Mouse (Mus musculus): ENCODE measurements around the gene Wfdc12. TPM values are rescaled to one million over a fixed set of nuclear protein-coding genes. Genes with fewer than 3 reads are reported as not detected.

The Wfdc12 gene
- polyA plus RNA-seq (2014; fragmentation: Nextera tagmentation; extraction: Ambion mirVana) = not detected in 2 replicates

GRCm38 (mm10) chr2:164190576-164190975, at the start of gene Wfdc12:
Gene Wfdc12 (minus strand): TSS chr2:164190608.
- no peak for ATAC-seq (replicated peaks; ENCODE audit: insufficient number of reproducible peaks, low FRiP score, low TSS enrichment)
- Histone ChIP-seq H3K27me3 (ENCODE audit: control insufficient read depth, insufficient read depth, low read length) (no peaks in the 10 kb centered on the region; the same call in 1 of the 2 replicates), H3K9me3 (replicated peaks; ENCODE audit: control insufficient read depth, low read length) (no peaks in the 10 kb centered on the region), H3K4me2 (no peak within 1 kb of the TSS), H3K9ac (ENCODE audit: low read depth, low read length) (no peak within 1 kb of the TSS), H3K4me3 (ENCODE audit: low read depth, low read length) (no peak within 1 kb of the TSS), H3K27ac (ENCODE audit: low read depth, low read length) (no peak within 1 kb of the TSS), H3K4me1 (ENCODE audit: control insufficient read depth, insufficient read depth, low read length) (no peaks in the 10 kb centered on the region), H3K36me3 (ENCODE audit: control insufficient read depth, insufficient read depth, low read length) (no peaks in the 10 kb centered on the region)
- 77% methylated on average over 6 of the region's 6 CpGs for WGBS (ENCODE audit: insufficient replicate concordance)

- no peak for ATAC-seq (replicated peaks; ENCODE audit: insufficient number of reproducible peaks, low FRiP score, low TSS enrichment)
- Histone ChIP-seq H3K27ac (ENCODE audit: low read depth, low read length) (no peak within 1 kb of the TSS), H3K4me1 (ENCODE audit: control insufficient read depth, insufficient read depth, low read length) (no peaks in the 10 kb centered on the region), H3K9ac (ENCODE audit: low read depth, low read length) (no peak within 1 kb of the TSS), H3K4me3 (ENCODE audit: low read depth, low read length) (no peak within 1 kb of the TSS), H3K4me2 (no peak within 1 kb of the TSS), H3K36me3 (ENCODE audit: control insufficient read depth, insufficient read depth, low read length) (no peaks in the 10 kb centered on the region), H3K27me3 (ENCODE audit: control insufficient read depth, insufficient read depth, low read length) (no peaks in the 10 kb centered on the region), H3K9me3 (replicated peaks; ENCODE audit: control insufficient read depth, low read length) (no peaks in the 10 kb centered on the region)
- WGBS (ENCODE audit: insufficient replicate concordance) = 80% methylated on average over 3 of the region's 3 CpGs
Measured at GRCm38 (mm10) chr2:164238366-164238765, 48.0 kb upstream of the Wfdc12 start, which contains the start of gene Svs2. Gene Svs2 (minus strand): TSS chr2:164238466.

GRCm38 (mm10) chr2:164232671-164233070, 42.3 kb upstream of the Wfdc12 start:
- Histone ChIP-seq H3K9me3 (replicated peaks; ENCODE audit: control insufficient read depth, low read length) (no peaks in the 10 kb centered on the region), H3K9ac (ENCODE audit: low read depth, low read length) (no peak overlapping the region), H3K4me2 (no peak overlapping the region), H3K27ac (ENCODE audit: low read depth, low read length) (no peak overlapping the region), H3K36me3 (ENCODE audit: control insufficient read depth, insufficient read depth, low read length) (no peaks in the 10 kb centered on the region), H3K4me3 (ENCODE audit: low read depth, low read length) (no peak overlapping the region), H3K27me3 (ENCODE audit: control insufficient read depth, insufficient read depth, low read length) (no peaks in the 10 kb centered on the region), H3K4me1 (ENCODE audit: control insufficient read depth, insufficient read depth, low read length) (no peaks in the 10 kb centered on the region)
- 87% methylated on average over 8 of the region's 8 CpGs for WGBS (ENCODE audit: insufficient replicate concordance)
- ATAC-seq (replicated peaks; ENCODE audit: insufficient number of reproducible peaks, low FRiP score, low TSS enrichment) = no peak

- ATAC-seq (replicated peaks; ENCODE audit: insufficient number of reproducible peaks, low FRiP score, low TSS enrichment) = no peak
- H3K4me1 ChIP-seq (ENCODE audit: control insufficient read depth, insufficient read depth, low read length) = no peaks in the 10 kb centered on the region
- WGBS (ENCODE audit: insufficient replicate concordance) = 75% methylated on average over 8 of the region's 8 CpGs
- no peak overlapping the region for H3K27ac ChIP-seq (ENCODE audit: low read depth, low read length)
- no peak overlapping the region for H3K9ac ChIP-seq (ENCODE audit: low read depth, low read length)
- H3K36me3 ChIP-seq (ENCODE audit: control insufficient read depth, insufficient read depth, low read length) = no peaks in the 10 kb centered on the region
- H3K27me3 ChIP-seq (ENCODE audit: control insufficient read depth, insufficient read depth, low read length) = no peaks in the 10 kb centered on the region
- H3K4me2 ChIP-seq = no peak overlapping the region
- H3K9me3 ChIP-seq (replicated peaks; ENCODE audit: control insufficient read depth, low read length) = no peaks in the 10 kb centered on the region
- H3K4me3 ChIP-seq (ENCODE audit: low read depth, low read length) = no peak overlapping the region
Measured at GRCm38 (mm10) chr2:164228361-164229070, 38.1 kb upstream of the Wfdc12 start.

GRCm38 (mm10) chr2:164221522-164221921, 31.1 kb upstream of the Wfdc12 start, which contains the start of gene Wfdc15b:
Gene Wfdc15b (minus strand): TSS chr2:164221660.
- ATAC-seq (replicated peaks; ENCODE audit: insufficient number of reproducible peaks, low FRiP score, low TSS enrichment) = no peak
- Histone ChIP-seq H3K9me3 (replicated peaks; ENCODE audit: control insufficient read depth, low read length) (no peaks in the 10 kb centered on the region), H3K9ac (ENCODE audit: low read depth, low read length) (no peak within 1 kb of the TSS), H3K4me3 (ENCODE audit: low read depth, low read length) (no peak within 1 kb of the TSS), H3K4me2 (no peak within 1 kb of the TSS), H3K4me1 (ENCODE audit: control insufficient read depth, insufficient read depth, low read length) (no peaks in the 10 kb centered on the region), H3K36me3 (ENCODE audit: control insufficient read depth, insufficient read depth, low read length) (no peaks in the 10 kb centered on the region), H3K27ac (ENCODE audit: low read depth, low read length) (no peak within 1 kb of the TSS), H3K27me3 (ENCODE audit: control insufficient read depth, insufficient read depth, low read length) (no peaks in the 10 kb centered on the region)
- 74% methylated on average over 11 of the region's 11 CpGs for WGBS (ENCODE audit: insufficient replicate concordance)

- Histone ChIP-seq H3K4me3 (ENCODE audit: low read depth, low read length) (no peak overlapping the region), H3K27ac (ENCODE audit: low read depth, low read length) (no peak overlapping the region), H3K4me2 (no peak overlapping the region), H3K36me3 (ENCODE audit: control insufficient read depth, insufficient read depth, low read length) (no peaks in the 10 kb centered on the region), H3K27me3 (ENCODE audit: control insufficient read depth, insufficient read depth, low read length) (no peaks in the 10 kb centered on the region), H3K9me3 (replicated peaks; ENCODE audit: control insufficient read depth, low read length) (no peaks in the 10 kb centered on the region), H3K9ac (ENCODE audit: low read depth, low read length) (no peak overlapping the region), H3K4me1 (ENCODE audit: control insufficient read depth, insufficient read depth, low read length) (no peaks in the 10 kb centered on the region)
- 82% methylated on average over 9 of the region's 9 CpGs for WGBS (ENCODE audit: insufficient replicate concordance)
- ATAC-seq (replicated peaks; ENCODE audit: insufficient number of reproducible peaks, low FRiP score, low TSS enrichment) = no peak
Measured at GRCm38 (mm10) chr2:164219295-164219694, 28.9 kb upstream of the Wfdc12 start.

GRCm38 (mm10) chr2:164212711-164213110, 22.3 kb upstream of the Wfdc12 start:
- H3K9ac ChIP-seq (ENCODE audit: low read depth, low read length) = no peak overlapping the region
- H3K4me2 ChIP-seq = no peak overlapping the region
- 87% methylated on average over 5 of the region's 5 CpGs for WGBS (ENCODE audit: insufficient replicate concordance)
- no peaks in the 10 kb centered on the region for H3K27me3 ChIP-seq (ENCODE audit: control insufficient read depth, insufficient read depth, low read length)
- no peak for ATAC-seq (replicated peaks; ENCODE audit: insufficient number of reproducible peaks, low FRiP score, low TSS enrichment)
- no peaks in the 10 kb centered on the region for H3K9me3 ChIP-seq (replicated peaks; ENCODE audit: control insufficient read depth, low read length)
- no peaks in the 10 kb centered on the region for H3K36me3 ChIP-seq (ENCODE audit: control insufficient read depth, insufficient read depth, low read length)
- H3K4me1 ChIP-seq (ENCODE audit: control insufficient read depth, insufficient read depth, low read length) = no peaks in the 10 kb centered on the region
- no peak overlapping the region for H3K4me3 ChIP-seq (ENCODE audit: low read depth, low read length)
- no peak overlapping the region for H3K27ac ChIP-seq (ENCODE audit: low read depth, low read length)

GRCm38 (mm10) chr2:164210892-164211291, 20.5 kb upstream of the Wfdc12 start:
- Histone ChIP-seq H3K9me3 (replicated peaks; ENCODE audit: control insufficient read depth, low read length) (no peaks in the 10 kb centered on the region), H3K4me1 (ENCODE audit: control insufficient read depth, insufficient read depth, low read length) (no peaks in the 10 kb centered on the region), H3K36me3 (ENCODE audit: control insufficient read depth, insufficient read depth, low read length) (no peaks in the 10 kb centered on the region), H3K4me3 (ENCODE audit: low read depth, low read length) (no peak overlapping the region), H3K4me2 (no peak overlapping the region), H3K27me3 (ENCODE audit: control insufficient read depth, insufficient read depth, low read length) (no peaks in the 10 kb centered on the region), H3K27ac (ENCODE audit: low read depth, low read length) (no peak overlapping the region), H3K9ac (ENCODE audit: low read depth, low read length) (no peak overlapping the region)
- ATAC-seq (replicated peaks; ENCODE audit: insufficient number of reproducible peaks, low FRiP score, low TSS enrichment) = no peak
- 74% methylated on average over 4 of the region's 4 CpGs for WGBS (ENCODE audit: insufficient replicate concordance)

GRCm38 (mm10) chr2:164206676-164207075, 16.3 kb upstream of the Wfdc12 start:
- H3K27ac ChIP-seq (ENCODE audit: low read depth, low read length) = no peak overlapping the region

More at GRCm38 (mm10) chr2:164206676-164207075, 16.3 kb upstream of the Wfdc12 start:
- no peaks in the 10 kb centered on the region for H3K27me3 ChIP-seq (ENCODE audit: control insufficient read depth, insufficient read depth, low read length)
- no peak overlapping the region for H3K9ac ChIP-seq (ENCODE audit: low read depth, low read length)
- ATAC-seq (replicated peaks; ENCODE audit: insufficient number of reproducible peaks, low FRiP score, low TSS enrichment) = no peak
- no peaks in the 10 kb centered on the region for H3K36me3 ChIP-seq (ENCODE audit: control insufficient read depth, insufficient read depth, low read length)
- H3K9me3 ChIP-seq (replicated peaks; ENCODE audit: control insufficient read depth, low read length) = no peaks in the 10 kb centered on the region
- H3K4me1 ChIP-seq (ENCODE audit: control insufficient read depth, insufficient read depth, low read length) = no peaks in the 10 kb centered on the region
- no peak overlapping the region for H3K4me2 ChIP-seq
- no peak overlapping the region for H3K4me3 ChIP-seq (ENCODE audit: low read depth, low read length)
- 51% methylated on average over 4 of the region's 4 CpGs for WGBS (ENCODE audit: insufficient replicate concordance)

Data from heart, embryonic 11.5 days (tissue).